Mouse (Mus musculus) midbrain, embryonic 10.5 days (tissue): ENCODE data around the gene Gpr153. TPM values are rescaled to one million over a fixed set of nuclear protein-coding genes. Genes with fewer than 3 reads are reported as not detected.

Experiments used
- DNase-seq: peaks from one replicate; pipeline ENCODE4 v3.0.0-alpha.2; 2017; ENCODE audit warnings: low spot score
- H3K27ac ChIP-seq: fragments of 300-500 bp; sonication (generic); replicated peaks from 2 replicates; pipeline ENCODE4 v1.5.1; 2016; ENCODE audit warnings: mild to moderate bottlenecking
- H3K27me3 ChIP-seq: fragments of 300-500 bp; sonication (generic); 2 replicates; pipeline ENCODE4 v1.6.1; 2016; ENCODE audit warnings: low read depth, mild to moderate bottlenecking; ENCODE audit not compliant: poor library complexity, severe bottlenecking
- H3K36me3 ChIP-seq: fragments of 300-500 bp; sonication (generic); 2 replicates; pipeline ENCODE4 v1.6.1; 2016; ENCODE audit warnings: mild to moderate bottlenecking, moderate library complexity
- H3K4me1 ChIP-seq: fragments of 300-500 bp; sonication (generic); 2 replicates; pipeline ENCODE4 v1.6.1; 2016
- H3K4me3 ChIP-seq: fragments of 300-500 bp; sonication (generic); 2 replicates; pipeline ENCODE4 v1.5.1; 2016; ENCODE audit warnings: mild to moderate bottlenecking, moderate library complexity
- H3K9me3 ChIP-seq: fragments of 300-500 bp; sonication (generic); replicated peaks from 2 replicates; pipeline ENCODE4 v1.6.1; 2016; ENCODE audit warnings: mild to moderate bottlenecking
- WGBS: fragments of 180-500 bp; shearing (Covaris S2); methylation state at CpG from one replicate; pipeline ENCODE4 v1.1.7; 2016; 5-methylcytosine and 5-hydroxymethylcytosine counted together
- polyA plus RNA-seq: library from polyadenylated mRNA; unstranded; fragments of >200 nt; fragmentation: Nextera tagmentation; extraction: Ambion mirVana; gene quantifications from 2 replicates; pipeline ENCODE4 v1.2.1, GENCODE M21; 2016

The Gpr153 gene
- polyA plus RNA-seq, 1 experiment from 2014 or later = 7.0 TPM

DNA sequence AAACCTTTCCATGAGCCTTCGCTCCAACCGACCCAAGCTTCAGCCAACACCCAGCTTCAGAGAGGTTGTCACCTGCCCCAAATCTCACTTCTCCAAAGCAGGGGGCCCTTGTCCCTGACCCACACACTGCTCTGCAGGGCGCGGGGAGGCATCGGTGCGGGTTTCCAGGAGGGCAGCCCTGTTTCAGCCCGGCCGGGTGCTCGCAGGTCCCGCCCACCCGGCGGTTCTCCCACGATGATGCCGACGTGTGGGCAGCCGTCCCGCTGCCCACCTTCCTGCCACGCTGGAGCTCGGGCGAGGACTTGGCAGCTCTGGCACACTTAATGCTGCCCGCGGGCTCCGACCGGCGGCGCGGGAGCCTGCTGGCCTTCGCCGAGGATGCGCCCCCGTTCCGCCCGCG lies 8.7 kb downstream of the Gpr153 start:
- Histone ChIP-seq H3K36me3 (peaks cover 12% of the 10 kb centered on the region), H3K9me3 (no peaks in the 10 kb centered on the region), H3K27ac (peak overlapping the region; percentile 46; the same call in 1 of the 2 replicates), H3K4me3 (peak overlapping the region; percentile 48), H3K4me1 (peaks cover 52% of the 10 kb centered on the region), H3K27me3 (peaks cover 93% of the 10 kb centered on the region)
- no peak for DNase-seq
- 22% methylated on average over 34 of the region's 34 CpGs for WGBS

DNA sequence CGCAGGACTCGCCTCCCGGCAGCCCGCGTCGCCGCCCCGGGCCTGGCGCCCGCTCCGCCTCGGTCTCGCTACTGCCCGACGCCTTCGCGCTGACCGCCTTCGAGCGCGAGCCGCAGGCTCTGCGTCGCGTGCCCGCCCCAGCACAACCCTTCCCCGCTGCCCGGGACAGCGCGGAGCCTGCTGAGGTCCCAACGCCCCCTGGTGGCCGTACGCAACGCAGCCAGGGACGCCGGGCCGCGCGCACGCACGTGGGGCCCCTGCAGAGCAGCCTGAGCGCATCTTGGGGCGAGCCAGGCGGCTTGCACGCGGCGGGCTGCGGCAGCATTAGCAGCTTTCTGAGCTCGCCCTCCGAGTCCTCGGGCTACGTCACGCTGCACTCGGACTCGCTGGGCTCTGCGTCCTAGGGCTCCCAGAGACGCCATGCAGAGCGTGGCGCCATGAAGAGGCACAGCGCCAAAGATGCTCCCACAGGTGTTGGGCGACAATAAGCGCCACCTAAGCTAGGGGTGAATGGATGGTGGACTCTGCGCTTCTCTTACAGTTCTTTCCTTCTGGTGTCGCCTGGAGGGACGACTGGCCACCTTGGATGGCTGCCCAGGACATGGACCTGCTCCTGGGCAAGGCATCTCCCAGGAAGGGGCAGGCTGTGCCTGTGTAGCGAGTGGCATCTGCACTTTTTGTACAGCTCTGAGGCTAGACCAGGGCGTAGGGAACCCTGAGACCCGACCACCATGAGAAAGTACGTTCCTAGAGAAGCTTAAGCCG lies 9.3 kb downstream of the Gpr153 start:
- H3K27me3 ChIP-seq = peaks cover 99% of the 10 kb centered on the region
- DNase-seq = peak; percentile 89
- no peaks in the 10 kb centered on the region for H3K9me3 ChIP-seq
- H3K4me1 ChIP-seq = peaks cover 58% of the 10 kb centered on the region
- H3K27ac ChIP-seq = peak overlapping the region; percentile 46; the same call in 1 of the 2 replicates
- H3K36me3 ChIP-seq = peaks cover 12% of the 10 kb centered on the region
- WGBS = 4% methylated on average over 70 of the region's 70 CpGs
- H3K4me3 ChIP-seq = peak overlapping the region; percentile 48

DNA sequence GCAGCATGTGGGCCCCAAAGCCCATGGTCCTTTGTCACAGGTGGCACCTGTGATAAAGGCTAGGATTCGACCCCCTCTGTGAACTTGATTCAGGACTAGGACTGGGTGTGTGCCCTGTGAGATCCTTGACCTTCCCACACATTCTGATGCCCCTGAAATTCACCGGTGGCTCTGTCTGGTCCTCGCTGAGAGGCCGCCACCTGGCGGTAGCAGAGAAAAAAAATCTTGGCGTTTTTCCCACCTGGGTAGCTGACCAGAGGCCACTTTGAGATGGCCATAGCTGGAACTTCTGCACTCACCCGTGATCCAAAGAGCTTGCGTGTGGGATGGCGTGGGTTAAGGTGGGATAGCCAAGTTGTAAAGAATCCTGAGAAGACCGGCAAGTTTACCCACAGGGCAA lies 11.5 kb downstream of the Gpr153 start:
- H3K27ac ChIP-seq = no peak overlapping the region
- H3K4me1 ChIP-seq = peaks cover 73% of the 10 kb centered on the region
- no peaks in the 10 kb centered on the region for H3K9me3 ChIP-seq
- DNase-seq = peak; percentile 55
- peak overlapping the region; percentile 49; the same call in 1 of the 2 replicates for H3K4me3 ChIP-seq
- H3K36me3 ChIP-seq = peaks cover 3% of the 10 kb centered on the region; the same call in 1 of the 2 replicates
- peaks cover 99% of the 10 kb centered on the region for H3K27me3 ChIP-seq
- 4% methylated on average over 10 of the region's 10 CpGs for WGBS

DNA sequence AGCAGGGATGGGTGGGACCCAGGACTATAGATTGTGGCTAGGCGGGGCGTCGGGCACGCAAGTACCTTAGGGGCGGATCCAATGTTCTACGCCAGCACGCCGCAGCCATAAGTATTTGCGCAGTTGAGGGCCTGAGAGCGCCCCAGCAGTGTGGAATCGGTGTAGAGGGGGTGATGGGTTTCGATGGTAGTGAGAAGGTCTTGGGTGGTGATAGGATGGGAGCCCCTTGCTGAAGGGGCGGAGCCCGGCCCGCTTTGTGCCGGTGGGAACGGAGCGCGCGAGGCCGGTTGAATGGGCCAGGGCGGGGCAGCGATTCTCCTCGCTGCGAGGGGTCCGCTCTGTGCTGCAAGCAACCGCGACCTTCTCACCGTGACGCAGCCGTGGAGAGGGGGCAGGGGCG lies 12.2 kb downstream of the Gpr153 start:
- Histone ChIP-seq H3K4me3 (peak overlapping the region; percentile 49), H3K4me1 (peaks cover 80% of the 10 kb centered on the region), H3K27me3 (peaks cover 99% of the 10 kb centered on the region), H3K36me3 (no peaks in the 10 kb centered on the region; the same call in 1 of the 2 replicates), H3K9me3 (no peaks in the 10 kb centered on the region), H3K27ac (peak overlapping the region; percentile 70)
- under 1% methylated on average over 32 of the region's 32 CpGs for WGBS
- peak; percentile 68 for DNase-seq

DNA sequence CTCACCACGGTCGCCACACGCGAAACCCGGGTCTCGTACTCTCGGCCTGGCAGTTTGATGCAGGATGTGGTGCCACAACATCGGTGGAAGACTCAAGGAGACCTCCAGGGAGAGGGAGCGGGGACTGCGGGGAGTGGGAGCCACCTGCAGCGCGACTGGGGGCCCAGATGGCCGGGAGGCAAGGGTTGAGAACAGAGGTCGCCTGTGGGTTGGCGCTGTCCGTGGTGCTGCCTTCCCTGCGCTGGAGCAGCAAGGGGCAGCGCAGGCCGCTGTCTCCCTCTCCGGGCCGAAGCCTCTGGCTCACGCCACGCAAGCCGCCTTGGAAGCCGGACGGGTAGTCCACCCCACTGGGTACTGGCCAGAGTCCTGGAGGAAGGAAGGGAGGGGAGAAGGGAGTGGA lies 12.9 kb downstream of the Gpr153 start:
- Histone ChIP-seq H3K9me3 (no peaks in the 10 kb centered on the region), H3K4me1 (peaks cover 80% of the 10 kb centered on the region), H3K36me3 (no peaks in the 10 kb centered on the region), H3K4me3 (peak overlapping the region; percentile 49), H3K27me3 (peaks cover 99% of the 10 kb centered on the region), H3K27ac (peak overlapping the region; percentile 70)
- WGBS = 2% methylated on average over 26 of the region's 26 CpGs
- peak; percentile 77 for DNase-seq

DNA sequence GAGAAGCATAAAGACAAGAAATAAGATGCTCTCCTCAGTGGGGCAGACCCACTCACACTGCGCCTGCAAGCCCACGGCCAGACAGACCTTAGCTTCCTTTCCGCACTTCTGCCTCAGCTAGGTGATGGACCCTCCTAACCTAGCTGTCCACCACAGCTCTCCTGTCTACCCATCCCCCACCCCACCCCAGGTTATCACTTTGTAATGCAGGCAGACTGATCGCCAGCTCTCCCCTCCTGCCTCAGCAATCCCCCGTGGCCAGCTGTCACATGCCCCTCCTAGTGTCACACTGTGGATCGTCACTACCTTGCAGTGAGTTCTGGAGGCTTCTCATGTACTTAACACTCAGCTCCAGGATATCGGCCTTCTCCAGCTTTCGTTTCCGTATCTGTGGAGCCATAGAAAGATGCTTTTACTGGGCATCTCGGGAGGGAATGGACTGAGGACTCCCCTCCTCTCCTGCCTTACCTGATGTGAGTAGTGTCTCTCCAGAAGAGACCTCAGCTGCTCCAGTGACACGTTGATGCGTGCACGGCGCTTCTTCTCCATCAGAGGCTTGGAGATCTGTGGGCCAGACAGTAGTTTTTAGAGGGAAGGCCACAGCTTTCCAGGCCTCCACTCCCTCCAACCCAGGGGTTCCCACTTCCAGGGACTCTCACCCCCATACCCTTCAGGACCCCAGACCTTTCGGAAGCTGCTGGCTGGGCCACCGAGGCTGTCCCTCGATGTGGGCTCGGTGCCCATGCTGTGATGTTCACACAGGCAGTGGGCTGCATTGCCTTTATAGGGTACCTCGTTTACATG lies 13.5 kb downstream of the Gpr153 start:
- WGBS = 7% methylated on average over 19 of the region's 19 CpGs

DNA sequence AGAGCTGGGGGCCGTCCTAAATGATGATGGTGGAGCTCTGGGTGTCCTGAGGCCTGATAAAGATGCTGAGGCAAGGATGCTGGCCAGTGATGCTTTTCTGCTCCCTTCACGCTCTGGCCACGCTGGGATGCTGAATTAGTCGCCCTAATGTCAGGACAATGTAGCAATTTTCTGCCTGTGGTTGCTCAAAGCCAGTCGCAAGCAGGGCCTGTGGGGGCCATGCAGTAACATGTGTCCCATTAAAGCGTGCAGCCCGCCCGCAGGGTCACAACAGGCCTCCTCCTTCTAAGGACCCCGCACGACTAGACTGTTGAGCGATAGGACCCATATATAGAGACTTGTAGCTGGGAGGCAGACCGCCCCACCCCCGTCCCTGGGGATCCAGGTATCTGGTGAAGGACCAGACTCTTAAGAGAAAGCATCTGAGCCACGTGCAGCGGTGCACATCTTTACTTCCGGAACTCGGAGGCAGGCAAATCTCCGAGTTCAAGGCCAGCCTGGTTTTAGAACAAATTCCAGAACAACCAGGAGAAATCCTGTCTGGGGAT lies 14.4 kb downstream of the Gpr153 start:
- WGBS = 38% methylated on average over 18 of the region's 18 CpGs
- Histone ChIP-seq H3K4me1 (peaks cover 84% of the 10 kb centered on the region), H3K36me3 (no peaks in the 10 kb centered on the region), H3K27ac (no peak overlapping the region; the same call in 1 of the 2 replicates), H3K4me3 (peak overlapping the region; percentile 49), H3K9me3 (no peaks in the 10 kb centered on the region), H3K27me3 (peaks cover 99% of the 10 kb centered on the region)
- DNase-seq = peak; percentile 60

More for the DNA sequence above, 13.5 kb downstream of the Gpr153 start:
- Histone ChIP-seq H3K27ac (peak overlapping the region; percentile 70; the same call in 1 of the 2 replicates), H3K9me3 (no peaks in the 10 kb centered on the region), H3K27me3 (peaks cover 99% of the 10 kb centered on the region), H3K36me3 (no peaks in the 10 kb centered on the region), H3K4me3 (peak overlapping the region; percentile 49), H3K4me1 (peaks cover 84% of the 10 kb centered on the region)
- DNase-seq = no peak

DNA sequence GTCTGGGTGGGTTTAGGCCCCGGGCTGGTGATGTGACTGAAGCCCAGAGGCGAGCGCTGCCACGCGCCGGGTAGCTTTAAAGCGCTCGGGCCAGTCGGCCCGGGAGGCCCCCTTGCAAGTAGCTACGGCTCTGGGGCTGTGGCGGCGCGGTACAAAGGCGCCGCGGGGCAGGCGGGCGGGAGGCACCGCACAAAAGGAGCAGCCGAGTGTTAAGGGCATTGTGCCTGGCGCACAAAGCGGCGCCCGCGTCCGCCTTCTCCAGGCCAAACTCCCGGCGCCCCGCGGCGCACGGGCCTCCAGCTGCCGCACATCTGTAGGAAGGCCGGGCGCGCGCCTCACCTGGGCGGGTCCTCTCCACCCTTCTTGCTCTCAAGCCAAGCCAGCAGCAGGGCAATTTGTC lies 16.4 kb downstream of the Gpr153 start:
- H3K36me3 ChIP-seq = no peaks in the 10 kb centered on the region
- peak; percentile 86 for DNase-seq
- H3K9me3 ChIP-seq = no peaks in the 10 kb centered on the region
- WGBS = under 1% methylated on average over 39 of the region's 39 CpGs
- peaks cover 99% of the 10 kb centered on the region for H3K27me3 ChIP-seq
- H3K27ac ChIP-seq = peak overlapping the region; percentile 84
- H3K4me3 ChIP-seq = peak overlapping the region; percentile 48
- H3K4me1 ChIP-seq = peaks cover 89% of the 10 kb centered on the region

DNA sequence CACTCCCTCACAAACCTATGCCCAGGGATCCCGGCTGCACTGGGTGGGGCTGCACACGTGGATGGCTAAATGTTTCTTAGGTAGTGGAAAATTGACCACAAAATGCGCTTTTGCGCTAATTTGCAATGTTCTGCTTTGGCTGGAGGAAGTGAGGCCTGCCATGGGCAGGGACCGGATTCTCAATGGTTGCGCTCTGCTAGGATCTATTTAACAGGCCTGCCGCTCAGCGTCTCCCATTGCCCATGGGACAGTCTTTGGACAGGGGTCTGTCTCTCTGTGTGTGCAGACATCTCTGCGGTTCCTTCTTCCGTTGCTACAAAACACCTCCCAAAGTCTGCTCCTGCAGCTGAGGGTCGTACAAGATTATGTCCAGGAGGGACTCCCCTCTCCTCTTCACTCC lies 17.0 kb downstream of the Gpr153 start:
- peak; percentile 35 for DNase-seq
- H3K4me3 ChIP-seq = peak overlapping the region; percentile 48
- peaks cover 86% of the 10 kb centered on the region for H3K4me1 ChIP-seq

DNA sequence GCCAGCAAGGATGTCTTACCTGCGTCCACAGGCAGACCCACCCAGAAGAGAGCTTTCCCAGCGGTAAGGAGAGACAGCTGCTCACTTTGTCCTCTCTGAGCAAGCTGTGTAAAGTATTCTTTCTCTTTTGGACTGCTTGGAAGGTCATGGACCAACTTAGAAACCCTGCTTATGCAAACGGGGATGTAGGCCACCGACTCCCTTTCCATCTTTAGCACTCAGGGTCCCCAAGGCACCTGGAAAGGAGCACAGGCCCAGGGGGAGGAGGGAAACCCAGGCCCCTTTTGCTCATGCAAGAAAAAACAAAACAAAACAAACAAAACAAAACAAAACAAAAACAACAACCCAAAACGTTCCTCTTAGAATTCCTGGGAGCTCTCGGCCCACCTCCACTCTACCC lies 17.5 kb downstream of the Gpr153 start, which contains the start of gene Hes3:
TSS of gene Hes3 (minus strand) at position 101 of the 400 bp plus-strand sequence.
- Histone ChIP-seq H3K4me3 (peak within 1 kb of the TSS; percentile 48), H3K27me3 (peaks cover 98% of the 10 kb centered on the region), H3K4me1 (peaks cover 85% of the 10 kb centered on the region), H3K36me3 (no peaks in the 10 kb centered on the region), H3K9me3 (no peaks in the 10 kb centered on the region), H3K27ac (peak within 1 kb of the TSS; percentile 84)
- WGBS = 12% methylated on average over 6 of the region's 6 CpGs
- DNase-seq = no peak

More for the DNA sequence above, 17.0 kb downstream of the Gpr153 start:
- Histone ChIP-seq H3K36me3 (no peaks in the 10 kb centered on the region), H3K27ac (peak overlapping the region; percentile 84), H3K9me3 (no peaks in the 10 kb centered on the region), H3K27me3 (peaks cover 99% of the 10 kb centered on the region)
- 5% methylated on average over 11 of the region's 11 CpGs for WGBS

DNA sequence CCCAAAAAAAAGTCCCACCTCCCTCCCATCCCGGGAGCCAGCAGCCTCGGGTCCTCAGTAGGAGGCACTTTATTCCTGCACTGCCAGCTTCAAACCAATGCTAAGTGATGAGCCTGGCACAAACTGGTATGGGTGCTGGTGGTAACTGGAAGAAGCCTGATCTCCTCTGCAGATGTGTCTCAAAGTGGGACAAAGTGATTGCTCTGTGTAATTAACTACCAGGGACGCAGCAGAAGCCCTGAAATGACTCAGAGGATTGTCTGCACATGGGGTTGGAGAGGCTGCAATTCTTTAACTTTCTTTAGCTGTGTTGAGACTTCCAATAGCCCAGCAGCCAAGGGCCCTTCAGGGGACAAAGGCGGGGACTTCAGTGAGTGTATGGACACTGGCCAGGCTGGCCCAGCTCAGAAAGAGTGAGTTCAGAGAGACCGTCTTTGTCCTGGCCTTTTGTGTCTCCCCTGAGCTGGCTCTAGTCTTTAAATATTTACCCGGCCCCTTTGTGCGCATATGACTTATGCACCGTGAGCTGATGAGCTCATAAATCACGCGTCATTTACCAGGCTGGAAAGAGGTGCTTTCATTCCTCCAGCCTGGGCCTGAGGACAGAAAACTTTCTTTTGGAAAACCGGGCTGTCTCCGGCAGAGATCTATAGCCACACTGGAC lies 18.2 kb downstream of the Gpr153 start:
- Histone ChIP-seq H3K27me3 (peaks cover 91% of the 10 kb centered on the region), H3K36me3 (no peaks in the 10 kb centered on the region), H3K27ac (peak overlapping the region; percentile 84), H3K4me1 (peaks cover 79% of the 10 kb centered on the region), H3K9me3 (no peaks in the 10 kb centered on the region), H3K4me3 (peak overlapping the region; percentile 29)
- WGBS = 11% methylated on average over 12 of the region's 12 CpGs
- DNase-seq = peak; percentile 63
